Mouse (Mus musculus): ENCODE measurements at regions not wholly inside any gene's neighbourhood (a gene's known extent, or its start where the extent isn't known, plus 50 kb on each side); places are given as distances from the start of the nearest gene placed in this dataset.

- H3K36me3 ChIP-seq (ENCODE audit: control insufficient read depth, insufficient read depth, low read length, poor library complexity, severe bottlenecking): no peaks in the 10 kb centered on the region
- no peak for DNase-seq (ENCODE audit: low read depth, low spot score)
- H3K27me3 ChIP-seq (ENCODE audit: control insufficient read depth, insufficient read depth, low read length, poor library complexity, severe bottlenecking): peaks cover under 1% of the 10 kb centered on the region; the same call in 1 of the 2 replicates
These were observed 104.8 kb upstream of the 1700066M21Rik start for GRCm38 (mm10) chr1:57272593-57272992.

- H3K27me3 ChIP-seq (ENCODE audit: control insufficient read depth, insufficient read depth, low read length, poor library complexity, severe bottlenecking): no peaks in the 10 kb centered on the region
- no peak for DNase-seq (ENCODE audit: low read depth, low spot score)
- H3K36me3 ChIP-seq (ENCODE audit: control insufficient read depth, insufficient read depth, low read length, poor library complexity, severe bottlenecking): no peaks in the 10 kb centered on the region
These were observed 95.9 kb upstream of the 1700066M21Rik start for GRCm38 (mm10) chr1:57281549-57281948.

DNA sequence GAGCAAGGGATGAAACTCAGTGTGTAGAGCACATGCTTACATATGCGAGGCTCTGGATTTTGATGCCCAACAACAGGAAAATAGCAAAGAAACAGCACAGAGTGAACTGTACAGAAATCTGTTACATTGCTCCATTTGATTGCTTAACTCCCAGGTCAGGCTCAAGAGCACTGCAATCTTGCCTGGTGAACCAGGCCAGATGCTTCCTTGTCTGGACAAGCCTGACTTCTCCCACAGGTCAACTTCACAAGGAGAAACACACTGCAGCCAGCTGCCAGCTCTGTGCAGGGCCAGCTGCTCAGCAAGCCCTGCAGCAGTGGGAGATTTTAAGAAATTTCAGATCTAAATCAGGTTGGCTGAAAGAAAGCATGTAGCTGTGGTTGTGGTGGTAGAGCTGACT is 81.2 kb upstream of the 1700066M21Rik start:
- DNase-seq (ENCODE audit: low read depth, low spot score): no peak
- Histone ChIP-seq H3K27me3 (ENCODE audit: control insufficient read depth, insufficient read depth, low read length, poor library complexity, severe bottlenecking) (no peaks in the 10 kb centered on the region), H3K36me3 (ENCODE audit: control insufficient read depth, insufficient read depth, low read length, poor library complexity, severe bottlenecking) (no peaks in the 10 kb centered on the region)

DNA sequence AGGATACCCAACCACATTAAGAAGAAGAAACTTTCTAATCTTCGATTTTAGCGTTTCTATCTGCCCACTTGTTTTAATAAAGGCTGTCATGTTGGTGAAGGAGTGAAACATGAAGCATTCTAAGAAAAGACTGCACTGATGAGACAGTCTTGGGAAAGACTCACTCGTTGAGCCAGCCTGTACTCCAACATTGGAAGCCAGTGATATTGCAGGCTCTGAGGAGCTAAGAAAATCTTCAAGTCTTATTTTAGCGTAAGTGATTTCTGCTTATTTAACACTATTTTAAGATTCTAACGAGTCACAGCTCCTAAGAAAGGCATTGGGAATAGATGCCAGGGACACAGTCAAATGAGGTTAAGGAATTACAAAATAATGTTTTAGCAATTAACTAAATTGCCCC is 78.9 kb upstream of the 1700066M21Rik start:
- DNase-seq (ENCODE audit: low read depth, low spot score): no peak
- no peaks in the 10 kb centered on the region for H3K27me3 ChIP-seq (ENCODE audit: control insufficient read depth, insufficient read depth, low read length, poor library complexity, severe bottlenecking)
- no peaks in the 10 kb centered on the region for H3K36me3 ChIP-seq (ENCODE audit: control insufficient read depth, insufficient read depth, low read length, poor library complexity, severe bottlenecking)

DNA sequence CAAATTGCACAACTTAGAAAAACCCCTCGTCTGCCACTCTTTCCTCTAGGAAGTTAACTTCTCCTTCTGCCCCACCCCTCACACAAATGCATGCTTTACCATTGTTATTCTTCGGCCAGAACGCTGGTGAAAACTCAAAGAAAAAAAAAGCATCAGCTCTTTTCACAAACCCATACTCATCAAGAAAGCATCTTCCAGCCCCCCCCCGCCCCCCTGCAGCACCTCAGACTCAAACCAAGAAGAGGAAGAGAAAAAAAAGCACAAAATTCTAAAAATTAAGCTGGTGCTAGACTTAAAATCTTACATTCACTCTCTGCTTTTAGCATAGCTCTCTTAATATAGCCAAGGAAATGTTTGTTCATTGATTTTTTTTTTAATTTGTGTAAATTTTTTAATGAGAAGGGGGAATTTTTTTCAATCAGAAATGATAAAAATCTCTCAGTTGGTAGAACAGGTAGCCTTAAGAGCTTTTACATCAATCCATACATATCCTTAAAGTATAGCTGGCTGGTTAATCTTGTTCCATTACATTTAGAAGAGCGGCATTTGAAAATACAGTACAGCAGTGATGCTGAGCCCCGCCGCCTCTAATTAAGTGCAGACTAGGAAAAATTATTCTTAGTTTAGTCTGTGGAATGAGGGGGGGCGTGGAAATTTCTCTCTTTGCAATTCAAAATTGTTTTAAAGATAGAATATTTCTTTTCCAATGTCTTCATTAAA is 76.0 kb upstream of the 1700066M21Rik start:
- DNase-seq (ENCODE audit: low read depth, low spot score): no peak
- H3K36me3 ChIP-seq (ENCODE audit: control insufficient read depth, insufficient read depth, low read length, poor library complexity, severe bottlenecking): no peaks in the 10 kb centered on the region
- no peaks in the 10 kb centered on the region for H3K27me3 ChIP-seq (ENCODE audit: control insufficient read depth, insufficient read depth, low read length, poor library complexity, severe bottlenecking)

GRCm38 (mm10) chr1:57301980-57302331 is 75.5 kb upstream of the 1700066M21Rik start:
- DNase-seq (ENCODE audit: low read depth, low spot score): no peak
- H3K27me3 ChIP-seq (ENCODE audit: control insufficient read depth, insufficient read depth, low read length, poor library complexity, severe bottlenecking): no peaks in the 10 kb centered on the region
- no peaks in the 10 kb centered on the region for H3K36me3 ChIP-seq (ENCODE audit: control insufficient read depth, insufficient read depth, low read length, poor library complexity, severe bottlenecking)

DNA sequence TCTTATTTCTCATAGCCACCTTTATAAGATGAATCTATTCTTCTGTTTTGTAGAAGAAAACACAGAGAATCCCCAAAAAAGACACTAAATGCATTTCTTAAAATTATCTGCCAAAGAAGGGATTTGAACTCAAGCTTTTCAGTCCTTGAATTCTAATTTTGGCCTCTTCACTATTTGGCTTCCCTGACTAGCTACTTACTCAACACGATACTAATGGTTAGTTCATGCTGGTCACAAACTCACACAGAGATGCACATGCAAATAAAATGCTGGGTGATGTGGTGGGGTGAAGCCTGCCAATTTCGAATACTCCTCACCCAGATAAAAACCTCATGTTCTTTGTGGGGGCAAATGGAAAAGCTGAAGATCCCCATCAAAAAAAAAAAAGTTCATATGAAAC is 72.7 kb upstream of the 1700066M21Rik start:
- H3K36me3 ChIP-seq (ENCODE audit: control insufficient read depth, insufficient read depth, low read length, poor library complexity, severe bottlenecking): no peaks in the 10 kb centered on the region
- DNase-seq (ENCODE audit: low read depth, low spot score): no peak
- H3K27me3 ChIP-seq (ENCODE audit: control insufficient read depth, insufficient read depth, low read length, poor library complexity, severe bottlenecking): no peaks in the 10 kb centered on the region

DNA sequence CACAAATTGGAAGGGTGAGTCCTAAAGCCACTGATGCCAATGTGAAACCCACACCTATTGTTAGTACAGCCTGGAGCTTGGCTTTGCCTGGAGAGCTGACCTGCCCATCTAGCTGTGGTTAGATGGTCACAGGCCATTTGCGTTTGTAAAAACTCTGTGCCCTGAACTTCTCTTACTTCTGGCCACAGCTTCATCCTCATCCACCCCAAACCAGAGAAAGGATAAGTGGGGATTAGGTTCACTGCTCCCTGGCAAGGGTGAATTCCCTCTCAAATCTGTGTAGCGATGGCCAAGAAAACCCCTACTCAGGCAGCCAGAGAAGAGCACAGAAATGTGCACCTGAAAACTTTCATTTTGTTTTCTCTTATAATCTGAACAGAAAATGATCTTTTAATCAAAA is 54.9 kb upstream of the 1700066M21Rik start:
- Histone ChIP-seq H3K36me3 (ENCODE audit: control insufficient read depth, insufficient read depth, low read length, poor library complexity, severe bottlenecking) (no peaks in the 10 kb centered on the region), H3K27me3 (ENCODE audit: control insufficient read depth, insufficient read depth, low read length, poor library complexity, severe bottlenecking) (no peaks in the 10 kb centered on the region)
- DNase-seq (ENCODE audit: low read depth, low spot score): no peak

DNA sequence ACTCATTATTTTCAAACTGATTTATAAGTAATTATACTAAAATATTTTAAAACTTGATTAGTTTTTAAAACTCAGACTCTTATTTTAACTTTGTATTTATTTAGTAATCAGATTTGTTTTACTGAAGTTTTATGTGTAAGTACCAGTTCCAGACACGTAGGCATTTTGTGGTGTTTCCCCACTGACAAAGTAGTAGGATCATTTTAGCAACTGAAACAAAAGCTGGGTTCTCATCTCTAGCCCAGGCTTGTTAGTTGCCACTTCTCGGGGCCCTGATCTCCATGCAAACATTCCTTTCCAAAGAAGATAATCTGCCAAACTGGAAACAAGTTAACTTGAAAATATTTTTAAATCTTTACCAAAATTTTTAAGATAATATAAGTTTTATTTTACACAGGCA is 54.3 kb upstream of the 1700066M21Rik start:
- Histone ChIP-seq H3K36me3 (ENCODE audit: control insufficient read depth, insufficient read depth, low read length, poor library complexity, severe bottlenecking) (no peaks in the 10 kb centered on the region), H3K27me3 (ENCODE audit: control insufficient read depth, insufficient read depth, low read length, poor library complexity, severe bottlenecking) (no peaks in the 10 kb centered on the region)
- DNase-seq (ENCODE audit: low read depth, low spot score): no peak

DNA sequence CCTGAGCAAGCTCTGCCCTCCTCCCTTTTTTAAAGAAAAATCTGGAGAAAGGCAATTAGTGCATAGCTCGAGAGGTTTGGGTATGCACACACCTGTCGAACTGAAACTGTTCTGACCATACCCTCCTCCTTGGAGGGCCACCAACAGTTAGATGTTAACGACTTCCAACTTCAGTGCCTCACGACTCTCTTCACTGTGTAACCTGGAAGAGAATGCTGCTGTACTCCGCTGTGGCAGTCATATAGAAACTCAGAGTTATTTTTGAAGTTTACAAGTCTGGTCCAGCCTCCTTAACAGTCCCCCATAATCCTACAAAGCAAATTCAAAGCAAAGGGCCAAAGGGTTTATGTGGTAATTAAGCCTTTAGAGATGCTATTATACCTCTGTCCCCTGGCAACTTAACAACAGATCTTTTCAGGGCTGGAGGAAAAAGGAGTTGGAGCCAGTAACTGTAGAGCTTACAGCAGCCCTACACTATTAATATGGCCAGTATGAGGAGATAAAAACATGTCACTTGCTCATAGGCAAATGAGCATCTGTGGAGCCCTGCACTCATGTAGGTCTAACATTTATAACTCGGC is 51.7 kb upstream of the 1700066M21Rik start:
- Histone ChIP-seq H3K27me3 (ENCODE audit: control insufficient read depth, insufficient read depth, low read length, poor library complexity, severe bottlenecking) (no peaks in the 10 kb centered on the region), H3K36me3 (ENCODE audit: control insufficient read depth, insufficient read depth, low read length, poor library complexity, severe bottlenecking) (no peaks in the 10 kb centered on the region)
- DNase-seq (ENCODE audit: low read depth, low spot score): no peak
